Mouse (Mus musculus): ENCODE data around the gene Slc35d1. TPM values are rescaled to one million over a fixed set of nuclear protein-coding genes. Genes with fewer than 3 reads are reported as not detected.

Gene Slc35d1
- total RNA-seq (2021), result 1 to 10 TPM; 8.4 to 8.8 TPM

DNA sequence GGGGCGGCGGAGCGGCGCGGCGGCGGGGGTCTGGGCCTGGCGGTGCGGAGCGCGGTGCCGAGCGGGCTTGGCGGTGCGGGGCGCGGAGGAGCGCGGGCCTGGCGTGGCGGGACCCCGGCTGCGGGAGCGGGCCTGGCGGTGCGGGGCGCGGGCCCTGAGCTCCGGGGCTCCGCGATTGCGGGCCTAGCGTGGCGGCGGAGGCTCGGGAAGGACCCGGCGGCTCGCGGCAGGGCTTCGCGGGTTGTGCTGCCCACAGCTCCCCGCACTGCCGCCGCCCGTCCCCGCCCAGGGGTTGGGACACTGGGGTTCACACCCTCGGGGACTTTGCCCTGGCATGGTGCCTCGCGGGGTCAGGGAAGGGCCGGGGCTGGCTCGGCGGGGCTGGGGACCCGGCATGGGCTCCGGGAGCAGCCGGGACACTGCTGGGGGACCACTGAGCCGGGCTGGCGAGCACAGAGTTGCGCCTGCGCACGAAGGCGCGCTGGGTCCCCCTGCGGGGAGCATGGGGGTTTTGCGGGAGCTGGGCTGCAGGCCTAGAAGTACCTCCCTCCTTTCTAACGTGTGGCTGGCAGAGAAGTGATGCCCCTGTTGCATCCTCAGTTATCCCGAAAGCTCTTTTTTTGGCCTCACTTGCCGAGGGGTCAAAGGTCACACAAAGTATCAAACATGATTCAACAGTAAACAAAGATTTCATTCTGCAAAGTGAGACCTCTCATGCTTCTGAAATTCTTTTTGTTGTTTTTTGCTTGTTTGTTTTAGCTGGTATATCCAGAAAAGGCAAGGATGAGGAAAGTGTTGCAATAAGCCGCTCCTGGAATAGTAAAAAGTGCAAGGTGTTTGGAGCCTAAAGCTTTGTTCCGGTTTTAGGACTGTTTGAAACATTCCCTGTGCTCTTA, at the start of gene Slc35d1:
Gene Slc35d1 (minus strand): TSS at position 240 of the 896 bp plus-strand sequence.
- DNase-seq, result peak; percentile 85

DNA sequence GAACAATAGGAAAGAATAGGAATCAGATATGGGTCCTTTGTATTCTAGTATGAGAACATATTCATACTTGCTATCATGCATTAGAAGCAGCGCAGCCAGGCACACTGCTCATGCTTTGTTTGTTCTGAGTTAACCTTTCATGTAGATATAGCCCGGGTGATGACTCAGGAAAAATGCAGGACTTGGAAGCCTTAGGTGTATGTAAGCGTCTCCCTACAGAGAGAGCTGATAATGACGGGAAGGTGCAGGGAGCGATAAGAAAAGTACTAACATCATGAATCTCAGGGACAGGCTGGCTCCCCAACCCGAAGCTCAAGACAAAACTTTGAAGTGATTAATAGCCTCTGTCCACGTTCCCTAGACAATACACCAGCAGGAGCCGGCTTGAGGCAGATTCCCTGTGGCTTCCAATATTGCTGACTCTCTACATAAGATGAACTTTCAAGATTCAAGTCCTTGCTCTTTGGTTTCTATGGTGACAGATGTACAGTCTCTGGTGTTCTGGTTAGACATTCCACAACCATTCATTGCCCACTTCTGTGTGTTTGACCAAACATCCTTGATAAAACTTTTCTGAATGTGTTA, 48.9 kb upstream of the Slc35d1 start:
- no peak for DNase-seq

DNA sequence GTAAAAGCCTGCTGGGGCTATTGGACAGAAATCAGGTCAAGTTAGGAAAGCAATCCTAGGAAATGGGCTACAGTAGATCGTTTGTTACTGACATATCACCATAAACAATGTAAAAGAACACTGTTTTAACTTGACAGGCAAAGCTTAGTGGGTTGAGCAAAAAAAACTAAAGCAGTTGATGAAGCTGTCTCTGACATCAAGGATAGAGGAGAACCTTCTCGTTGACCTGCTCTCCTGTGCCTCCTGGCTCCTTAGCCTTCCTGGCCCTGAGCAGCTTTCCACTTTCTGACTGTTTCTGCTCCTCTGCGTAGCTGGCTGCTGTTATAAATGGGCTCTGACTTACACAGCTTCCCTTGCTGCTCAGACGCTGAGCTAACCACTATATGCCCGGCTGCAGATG, 48.4 kb upstream of the Slc35d1 start:
- DNase-seq, result no peak

DNA sequence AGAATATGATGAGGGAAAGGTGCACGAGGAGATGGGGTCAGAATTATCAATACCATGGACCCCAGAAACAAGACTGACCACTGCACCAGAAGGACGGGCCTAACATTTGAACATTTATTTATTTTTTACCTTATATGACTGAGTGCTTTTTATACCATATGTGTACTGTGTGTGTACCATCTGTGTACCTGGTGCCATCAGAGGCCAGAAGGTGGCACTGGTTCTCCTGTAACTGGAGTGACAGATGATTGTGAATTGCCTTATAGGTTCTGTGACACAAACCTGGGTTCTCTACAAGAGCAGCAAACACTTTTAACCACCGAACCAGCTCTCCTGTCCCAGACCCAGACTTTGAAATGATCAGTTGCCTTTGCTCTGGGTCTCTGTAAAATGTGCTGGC, 43.9 kb upstream of the Slc35d1 start:
- DNase-seq, result no peak

DNA sequence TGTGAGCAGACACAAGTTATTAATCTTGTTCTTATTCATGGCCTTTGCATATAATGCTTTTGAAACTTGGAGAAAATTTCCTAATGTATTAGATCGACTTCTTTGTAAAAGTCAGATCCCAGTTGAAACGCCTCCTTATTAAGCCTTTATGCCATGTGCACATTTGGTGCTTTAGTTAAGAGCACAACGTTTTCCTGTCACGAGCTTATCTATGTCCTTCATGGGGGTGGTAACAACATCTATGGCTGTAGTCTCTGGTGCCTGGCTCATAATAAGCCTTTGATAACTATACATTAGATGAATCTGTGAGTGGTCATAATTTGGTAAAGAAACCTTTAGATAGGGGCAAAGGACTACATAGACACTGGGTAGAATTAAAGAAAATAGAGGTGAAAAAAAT, 38.9 kb upstream of the Slc35d1 start:
- no peak for DNase-seq

DNA sequence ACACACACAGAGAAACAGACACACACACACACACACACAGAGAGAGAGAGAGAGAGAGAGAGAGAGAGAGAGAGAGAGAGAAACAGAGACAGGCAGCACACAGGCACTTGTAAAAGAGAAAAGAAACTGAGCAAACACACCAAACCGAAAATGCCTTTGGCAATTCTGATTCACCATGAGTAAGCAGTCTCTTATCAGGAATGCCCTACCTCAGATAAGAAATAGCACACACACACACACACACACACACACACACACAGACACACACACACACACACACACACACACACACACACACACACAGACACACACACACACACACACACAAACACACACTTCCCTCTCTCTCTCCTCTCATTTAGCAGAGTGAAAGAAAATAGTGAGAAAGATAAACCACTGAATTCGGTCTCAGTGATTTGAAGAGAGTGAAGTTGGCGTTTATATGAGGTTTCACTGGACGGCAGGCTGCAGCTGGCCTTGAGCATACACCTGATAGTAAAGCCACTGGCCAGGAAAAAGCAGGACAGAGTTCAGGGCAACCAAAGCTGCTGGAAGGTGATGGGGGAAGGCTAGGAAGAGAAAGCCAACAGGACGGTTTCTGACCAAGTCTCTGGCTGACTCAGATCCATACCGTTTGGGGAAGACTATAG, 34.6 kb upstream of the Slc35d1 start:
- no peak for DNase-seq

DNA sequence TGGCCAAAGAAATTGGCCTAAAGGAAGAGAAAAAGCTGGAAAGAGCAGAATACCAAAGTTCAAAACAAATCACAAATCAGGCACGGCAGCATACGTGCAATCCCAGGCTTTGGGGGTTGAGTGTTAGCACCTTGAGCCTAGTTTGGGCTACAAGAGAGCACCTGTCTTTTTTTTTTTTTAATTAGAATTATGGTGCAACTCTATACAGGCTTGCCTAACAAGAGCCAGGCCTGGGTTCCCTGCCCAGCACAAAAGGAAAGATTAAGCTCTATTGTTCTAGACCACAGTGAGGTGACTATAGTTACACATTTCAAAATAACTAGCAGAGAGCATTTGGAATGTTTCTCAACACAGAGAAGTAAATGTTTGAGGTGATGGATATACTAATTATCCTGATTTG, 32.8 kb upstream of the Slc35d1 start:
- DNase-seq, result no peak

DNA sequence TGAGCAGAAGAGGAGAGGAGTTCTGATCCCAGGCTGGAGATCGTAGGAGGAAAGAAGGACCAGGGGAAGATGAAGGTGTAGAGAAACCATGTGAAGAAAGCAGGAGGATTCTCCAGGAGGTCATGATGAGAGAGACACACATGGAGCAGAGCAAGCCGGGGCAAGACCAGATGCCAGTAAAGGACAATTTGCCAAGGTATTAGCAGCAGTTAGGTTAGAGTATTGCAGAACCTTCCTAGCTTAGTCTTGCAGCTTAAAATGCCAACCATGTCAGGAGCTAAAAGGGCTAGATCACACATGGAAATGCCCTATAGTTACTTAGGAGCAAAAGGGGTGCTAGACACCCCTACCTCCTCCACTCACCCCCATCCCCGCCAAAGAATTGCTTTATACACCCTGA, 32.3 kb upstream of the Slc35d1 start:
- no peak for DNase-seq

DNA sequence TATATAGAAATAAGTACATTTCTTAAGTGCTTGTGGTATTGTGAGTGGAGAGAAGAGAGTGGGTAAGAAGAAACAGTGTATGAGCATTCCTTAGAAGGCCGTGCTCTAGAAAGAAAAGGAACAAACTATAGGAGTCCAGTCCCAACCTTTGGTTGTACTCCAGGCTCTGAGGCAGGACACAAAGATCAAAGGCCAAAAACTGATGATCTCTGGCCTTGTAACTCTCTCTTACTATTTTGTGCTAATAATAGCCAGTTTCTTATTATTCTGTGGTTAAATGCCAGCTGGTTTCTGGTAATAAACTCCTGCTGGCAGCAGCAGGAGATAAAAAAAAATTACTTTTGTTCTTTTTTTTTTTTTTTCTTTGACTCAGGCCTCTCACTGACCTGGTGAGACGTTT, 17.2 kb upstream of the Slc35d1 start:
- no peak for DNase-seq

DNA sequence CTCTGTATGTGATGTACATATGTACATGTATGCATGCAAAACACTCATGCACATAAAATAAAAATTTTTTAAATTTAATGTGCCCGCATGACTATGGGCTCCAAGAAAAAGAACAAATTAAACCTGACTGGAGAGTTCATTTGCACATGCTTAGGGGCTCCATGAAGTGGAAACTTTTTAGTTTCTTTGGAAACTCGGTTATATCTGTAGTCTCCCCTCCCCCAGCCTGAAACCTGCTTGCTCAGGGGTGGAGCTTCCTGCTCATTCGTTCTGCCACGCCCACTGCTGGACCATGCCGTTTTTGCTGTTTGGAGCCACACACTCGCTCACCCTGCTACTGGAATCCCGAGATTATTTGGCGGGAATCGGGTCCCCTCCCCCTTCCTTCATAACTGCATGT, 7.9 kb upstream of the Slc35d1 start:
- DNase-seq, result no peak

DNA sequence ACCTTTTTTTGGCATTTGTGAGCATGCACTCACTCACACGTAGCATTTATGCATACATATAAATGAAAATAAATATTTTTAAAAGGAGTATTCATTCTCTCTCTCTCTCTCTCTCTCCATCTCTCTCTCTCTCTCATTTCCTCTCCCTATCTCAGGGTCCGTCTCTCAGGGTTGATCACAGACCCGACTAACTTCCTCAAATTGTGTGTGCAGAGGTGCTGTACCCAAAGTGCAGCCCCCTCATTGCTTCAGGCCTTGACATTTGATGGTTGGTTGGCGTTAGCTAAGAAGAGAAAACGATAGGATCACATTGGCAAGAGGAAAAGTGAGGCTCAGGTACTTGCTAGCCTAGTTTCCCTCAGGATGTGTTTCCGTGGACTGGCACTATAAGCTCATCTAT, 6.8 kb upstream of the Slc35d1 start:
- no peak for DNase-seq

DNA sequence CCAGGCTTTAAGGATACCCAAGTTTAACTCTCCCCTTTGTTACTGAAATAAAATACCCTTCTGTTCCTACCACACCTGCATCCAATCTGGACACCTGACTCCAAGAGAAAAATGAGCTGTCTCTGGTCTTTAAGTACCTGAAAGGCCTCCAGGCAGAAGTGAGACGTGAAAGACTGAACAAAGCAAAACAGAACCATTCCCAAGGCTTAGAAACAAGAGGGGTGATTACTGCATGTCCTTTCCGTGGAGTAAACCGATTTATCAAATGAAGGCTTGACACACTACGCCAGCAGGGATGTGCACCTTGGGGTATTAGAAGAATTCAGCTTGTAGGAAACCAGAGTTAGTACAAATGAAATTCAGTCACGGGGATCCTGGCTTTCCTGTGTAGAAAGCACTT, 4.0 kb upstream of the Slc35d1 start:
- DNase-seq, result no peak

DNA sequence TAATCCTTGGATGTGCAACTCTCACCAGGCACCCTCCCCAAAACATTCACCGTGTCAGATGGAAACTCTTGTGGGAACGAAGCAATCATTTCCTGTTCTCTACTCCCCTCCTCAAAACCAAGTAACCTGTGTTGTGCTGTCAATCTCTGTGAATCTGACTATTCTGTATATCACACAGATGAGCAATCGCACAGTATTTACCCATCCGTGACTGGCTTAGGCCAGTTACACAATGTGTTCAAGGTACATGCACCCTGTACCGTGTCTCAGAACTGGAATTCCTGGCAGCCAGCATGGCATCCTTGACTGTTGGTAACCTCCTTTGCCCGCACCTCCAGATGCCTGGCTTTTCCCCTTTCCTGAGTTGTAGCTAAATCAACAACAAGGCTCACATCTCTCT, 1.1 kb upstream of the Slc35d1 start:
- DNase-seq, result no peak

DNA sequence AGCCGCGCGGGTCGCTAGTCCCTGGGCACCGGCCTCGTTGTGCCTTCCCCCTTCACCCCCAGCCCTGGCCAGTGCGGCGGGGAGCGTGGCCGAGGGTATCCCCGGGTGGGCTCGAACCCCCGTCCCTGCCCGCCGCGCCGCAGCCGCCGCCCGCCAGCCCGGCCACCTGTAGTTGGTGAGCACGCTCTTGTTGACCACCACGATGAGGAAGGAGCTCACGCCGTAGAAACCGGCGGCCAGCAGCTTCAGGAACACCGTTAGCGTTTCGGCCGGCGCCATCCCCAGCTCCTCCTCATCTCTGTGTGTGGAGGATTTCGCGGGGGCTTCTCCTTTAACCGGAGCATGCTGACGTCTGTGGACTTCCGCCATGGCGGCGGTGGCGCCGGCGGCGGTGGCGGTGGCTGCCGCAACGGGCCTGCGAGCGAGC, 453 bp downstream of the Slc35d1 start:
- peak; percentile 73 for DNase-seq

DNA sequence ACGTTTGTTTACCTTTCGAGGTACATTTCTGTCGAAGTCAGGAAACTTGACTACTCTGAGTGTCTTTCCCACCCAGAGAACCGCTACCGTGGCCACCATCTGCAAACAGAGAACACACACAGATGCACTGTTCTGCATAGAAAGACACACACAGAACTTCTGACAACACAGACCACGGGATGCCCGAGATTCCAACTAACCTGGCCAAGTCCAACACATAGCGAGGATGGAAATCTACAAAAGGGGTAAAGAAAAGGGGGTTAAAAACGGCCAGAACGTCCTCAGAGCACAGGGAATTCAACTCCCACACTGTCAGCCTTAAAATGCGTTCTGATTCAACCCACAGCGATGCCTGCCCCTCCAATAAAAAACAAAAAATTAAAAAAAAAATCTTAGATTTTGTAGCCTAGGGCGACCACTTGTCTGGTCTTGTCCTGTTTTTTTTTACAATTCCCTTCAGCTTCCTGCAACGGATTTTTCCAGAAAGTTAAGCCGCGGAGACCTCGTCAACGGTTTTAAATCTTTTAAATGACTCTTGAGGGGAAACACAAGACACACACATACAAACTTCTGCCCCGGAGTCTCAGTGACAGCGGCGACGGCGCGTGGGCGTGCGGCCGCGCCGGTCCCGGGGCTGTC, 986 bp downstream of the Slc35d1 start:
- DNase-seq, result no peak

DNA sequence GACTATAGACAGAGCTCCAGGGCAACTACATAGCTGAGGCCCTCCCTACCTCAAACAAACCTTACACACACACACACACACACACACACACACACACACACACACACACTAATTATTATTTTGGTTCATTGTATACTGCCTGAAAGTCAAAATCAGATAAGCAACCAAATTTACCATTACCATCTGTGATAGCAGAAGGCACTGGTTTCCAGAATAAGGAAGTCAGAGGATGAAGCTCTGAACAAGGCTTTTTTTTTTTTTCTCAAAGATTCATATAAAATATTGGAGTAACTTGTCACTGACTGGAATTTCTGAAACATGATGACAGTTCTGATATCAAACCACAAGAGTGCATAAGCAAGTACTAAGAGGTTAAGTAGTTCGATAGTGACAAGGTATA, 6.4 kb downstream of the Slc35d1 start:
- DNase-seq, result no peak

DNA sequence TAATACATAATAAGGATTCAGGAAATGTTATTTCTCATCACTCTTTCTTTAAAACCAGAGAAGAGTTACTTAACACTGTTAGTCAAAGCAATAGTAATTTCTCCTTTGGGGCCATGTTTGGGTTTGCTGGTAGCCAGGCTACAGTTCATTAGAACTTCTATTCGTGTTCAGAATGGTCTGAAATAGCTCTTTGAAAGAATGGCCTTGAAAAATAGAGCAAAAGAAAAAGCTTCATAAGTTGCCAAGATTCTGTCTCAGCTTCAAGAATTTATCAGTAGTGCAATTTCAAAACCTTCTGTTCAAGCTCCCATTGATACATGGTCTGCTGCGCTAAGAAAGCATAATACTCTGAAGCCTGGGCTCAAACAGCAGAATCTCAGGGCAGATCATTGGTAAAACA, 11.3 kb downstream of the Slc35d1 start:
- no peak for DNase-seq

DNA sequence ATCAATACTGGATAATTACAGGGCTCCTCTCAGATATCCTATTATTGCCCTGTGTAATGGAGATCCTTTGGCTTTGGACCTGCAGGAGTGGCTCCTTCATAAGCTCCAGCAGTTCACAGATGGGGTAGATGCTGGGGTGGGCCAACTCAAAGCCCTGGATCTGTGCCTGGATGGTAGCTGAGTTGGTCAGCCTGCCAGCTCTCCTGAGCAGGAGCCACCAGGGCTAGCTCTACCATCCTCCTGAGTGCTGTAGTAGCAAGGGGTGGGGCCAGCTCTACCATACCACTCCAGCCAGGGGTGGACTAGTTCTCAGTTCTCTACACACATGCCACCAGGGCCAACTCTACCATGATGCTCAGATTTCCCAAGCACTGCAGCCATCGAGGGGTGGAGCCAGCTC, 14.9 kb downstream of the Slc35d1 start:
- no peak for DNase-seq

DNA sequence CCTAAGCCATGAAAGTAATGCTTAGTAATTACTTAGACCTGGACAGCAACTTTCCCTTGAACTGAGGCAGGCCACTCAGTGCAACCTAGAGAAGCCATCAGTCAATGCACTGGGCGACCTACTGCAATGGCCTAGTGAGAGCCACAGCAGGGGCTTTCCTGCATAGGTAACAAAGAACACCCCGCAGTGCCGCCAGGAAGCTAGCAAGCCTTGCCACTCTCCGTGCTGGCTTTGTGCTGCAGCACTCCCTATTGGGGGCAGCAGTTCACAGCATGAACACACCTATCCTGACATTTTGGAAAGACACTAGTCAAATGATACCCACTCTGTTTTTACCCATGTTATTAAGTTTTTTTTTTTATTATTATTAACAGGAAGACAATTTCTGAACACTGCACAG, 15.9 kb downstream of the Slc35d1 start:
- no peak for DNase-seq

DNA sequence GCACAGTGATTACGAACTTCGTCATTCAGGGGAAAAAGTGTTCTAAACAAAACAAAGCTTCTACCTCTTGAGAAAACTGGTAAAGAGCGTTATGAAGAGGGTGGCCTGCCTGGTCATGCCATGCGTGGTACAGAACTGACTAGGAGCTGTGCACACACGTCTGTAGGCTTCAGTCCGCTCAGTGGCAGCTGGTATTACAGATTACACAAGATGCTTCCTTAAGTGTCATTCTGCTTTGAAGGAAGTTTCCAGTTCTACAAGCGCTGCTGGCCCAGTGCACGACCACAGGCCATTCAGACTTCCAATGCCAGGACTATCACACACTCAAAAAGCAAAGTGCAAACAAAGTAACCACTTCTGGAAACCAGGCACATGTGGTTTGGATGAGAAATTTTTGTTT, 17.6 kb downstream of the Slc35d1 start:
- no peak for DNase-seq

DNA sequence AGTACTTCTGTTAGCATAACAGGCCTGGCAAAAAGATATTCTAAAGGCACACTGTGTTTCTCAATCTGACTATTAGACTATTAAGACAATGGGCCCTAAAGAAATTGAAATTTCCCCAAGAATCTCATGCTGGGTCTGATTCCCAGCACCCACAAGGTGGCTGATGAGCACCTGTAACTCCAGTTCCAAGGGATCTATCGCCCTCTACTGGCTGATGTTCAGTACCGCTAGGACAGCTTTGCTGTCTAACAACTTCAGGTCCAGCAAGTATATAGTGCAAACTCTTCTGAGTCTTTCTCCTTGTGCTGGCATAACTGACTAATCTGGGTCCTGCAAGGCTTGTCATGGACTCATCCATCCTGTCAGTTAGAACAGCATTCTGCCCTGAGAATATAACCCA, 22.5 kb downstream of the Slc35d1 start:
- no peak for DNase-seq

DNA sequence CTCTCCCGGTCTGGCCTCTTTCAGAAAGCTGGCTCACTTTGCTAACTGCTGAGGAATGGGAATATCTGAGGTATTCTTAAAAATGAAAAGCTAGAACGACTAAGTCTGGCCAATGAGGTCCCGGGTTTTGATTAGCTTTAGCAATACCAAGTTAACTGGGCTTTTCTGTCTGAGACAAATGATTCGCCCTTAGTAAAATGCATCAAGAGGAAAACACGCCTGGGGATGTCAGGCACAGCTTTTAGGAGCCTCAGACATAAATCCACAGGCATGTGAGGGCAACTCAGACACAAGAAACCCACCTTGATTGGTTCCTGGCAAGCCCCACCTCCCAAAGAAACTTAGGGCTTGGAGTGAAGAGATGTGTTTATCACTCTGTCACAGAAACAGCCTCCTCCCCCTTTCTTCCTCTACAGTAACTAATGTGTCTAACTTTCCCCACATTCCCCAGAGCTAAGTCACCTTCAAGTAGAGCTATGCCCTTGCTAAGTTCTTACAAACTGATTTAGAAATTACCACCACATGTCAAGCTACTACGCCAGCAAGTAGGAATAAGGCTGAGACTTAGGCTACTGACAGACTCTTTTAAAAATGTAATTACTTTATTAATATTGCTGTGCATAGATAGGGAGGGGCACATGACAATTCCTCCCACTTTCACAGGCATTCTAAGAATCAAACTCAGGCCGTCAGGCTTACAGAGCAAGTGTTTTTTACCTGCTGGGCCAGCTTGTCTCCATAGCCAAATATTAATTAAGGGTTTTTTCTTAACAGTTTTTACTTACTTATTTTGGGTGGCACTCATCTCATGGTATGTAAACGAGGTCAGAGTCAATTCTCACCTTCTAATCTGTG, 26.0 kb downstream of the Slc35d1 start:
- no peak for DNase-seq

Measured in heart, postnatal 4 days (tissue).